Mouse (Mus musculus): Measurements from ENCODE around the gene Figla. TPM values are rescaled to one million over a fixed set of nuclear protein-coding genes. Genes with fewer than 3 reads are reported as not detected.

The Figla gene
- polyA plus RNA-seq, 1 experiment from 2014 or later, result not detected

DNA sequence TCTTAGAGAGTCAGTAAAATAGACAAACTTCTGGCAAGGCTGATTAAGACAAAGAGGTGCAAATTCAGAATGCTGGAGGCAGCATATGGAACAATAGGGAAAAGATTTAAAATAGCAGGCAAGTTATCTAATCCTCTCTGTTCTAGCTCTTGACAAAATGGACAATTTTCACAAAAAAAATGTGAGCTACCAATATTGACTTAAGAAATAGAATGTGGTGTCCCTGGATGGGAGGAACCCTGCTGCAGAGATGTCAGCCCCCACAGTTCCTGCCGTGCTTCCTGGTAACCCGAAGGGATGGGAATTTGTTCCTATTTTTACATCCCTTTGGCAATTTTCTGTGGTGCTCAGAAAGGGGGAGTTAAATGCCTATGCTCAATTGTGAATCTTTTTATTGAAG lies 22.9 kb downstream of the Figla start:
- H3K4me2 ChIP-seq (ENCODE audit: low read length), result no peak overlapping the region
- no peak for ATAC-seq
- H3K27ac ChIP-seq (ENCODE audit: low read depth, low read length), result no peak overlapping the region
- H3K36me3 ChIP-seq (ENCODE audit: control insufficient read depth, insufficient read depth, low read length), result no peaks in the 10 kb centered on the region
- H3K4me3 ChIP-seq (ENCODE audit: low read depth, low read length), result no peak overlapping the region
- 86% methylated on average over 2 of the region's 2 CpGs for WGBS
- H3K27me3 ChIP-seq (replicated peaks; ENCODE audit: control insufficient read depth, insufficient read depth, low read length), result no peaks in the 10 kb centered on the region
- peaks cover 12% of the 10 kb centered on the region for H3K4me1 ChIP-seq (ENCODE audit: control insufficient read depth, insufficient read depth, low read length)
- H3K9me3 ChIP-seq (replicated peaks; ENCODE audit: control insufficient read depth, low read length), result no peaks in the 10 kb centered on the region
- DNase-seq (ENCODE audit: low spot score), result no peak
- no peak overlapping the region for H3K9ac ChIP-seq (ENCODE audit: low read length)

DNA sequence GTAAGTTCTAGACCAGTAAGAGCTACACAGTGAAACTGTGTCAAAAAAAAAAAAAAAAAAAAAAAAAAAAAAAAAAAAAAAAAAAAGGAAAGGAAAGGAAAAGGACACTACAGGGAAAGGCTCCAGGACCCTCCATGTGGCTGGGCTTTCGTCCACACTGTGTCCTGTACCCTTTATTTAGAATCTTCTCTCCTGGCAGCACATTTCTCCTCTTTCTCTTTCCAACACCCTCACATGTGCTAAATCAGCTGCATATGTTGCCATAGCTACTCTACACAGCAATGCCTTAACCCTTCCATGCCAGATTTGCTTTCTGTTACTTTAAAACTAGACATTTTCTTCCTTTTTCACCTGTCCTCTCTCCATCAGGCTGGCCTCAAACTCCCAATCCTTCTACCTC lies 24.2 kb downstream of the Figla start:
- H3K9me3 ChIP-seq (replicated peaks; ENCODE audit: control insufficient read depth, low read length), result no peaks in the 10 kb centered on the region
- H3K27me3 ChIP-seq (replicated peaks; ENCODE audit: control insufficient read depth, insufficient read depth, low read length), result no peaks in the 10 kb centered on the region
- DNase-seq (ENCODE audit: low spot score) (peak; percentile 54), ATAC-seq (peak; percentile 37; the same call in 1 of the 2 replicates)
- H3K4me1 ChIP-seq (ENCODE audit: control insufficient read depth, insufficient read depth, low read length), result peaks cover 12% of the 10 kb centered on the region
- H3K4me2 ChIP-seq (ENCODE audit: low read length), result no peak overlapping the region
- no peaks in the 10 kb centered on the region for H3K36me3 ChIP-seq (ENCODE audit: control insufficient read depth, insufficient read depth, low read length)
- WGBS, result 33% methylated on average over 1 of the region's 1 CpGs
- no peak overlapping the region for H3K9ac ChIP-seq (ENCODE audit: low read length)
- no peak overlapping the region for H3K4me3 ChIP-seq (ENCODE audit: low read depth, low read length)
- H3K27ac ChIP-seq (ENCODE audit: low read depth, low read length), result no peak overlapping the region; the same call in 1 of the 2 replicates

DNA sequence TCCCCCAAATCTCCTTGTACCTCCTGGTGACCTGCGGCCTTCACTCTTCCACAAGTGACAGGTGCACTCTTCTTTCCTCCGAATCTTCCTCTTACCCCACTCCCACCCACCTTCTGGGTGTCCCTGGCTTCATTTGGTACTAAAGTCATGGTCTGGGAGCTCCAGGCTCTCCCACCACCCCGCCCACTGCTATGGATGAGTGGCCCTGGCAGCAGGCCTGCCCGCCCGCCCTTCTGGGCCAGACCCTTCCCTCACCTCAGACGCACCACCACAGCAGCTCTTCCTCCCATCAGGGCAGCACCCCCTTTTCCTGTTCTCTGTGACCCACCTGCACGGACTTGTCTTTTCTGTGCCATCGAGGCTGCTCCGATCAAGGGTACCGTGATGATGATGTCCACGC lies 31.5 kb downstream of the Figla start:
- H3K9ac ChIP-seq (ENCODE audit: low read length), result no peak overlapping the region
- ATAC-seq (no peak), DNase-seq (ENCODE audit: low spot score) (no peak)
- no peak overlapping the region for H3K4me2 ChIP-seq (ENCODE audit: low read length)
- no peak overlapping the region for H3K4me3 ChIP-seq (ENCODE audit: low read depth, low read length)
- no peak overlapping the region for H3K27ac ChIP-seq (ENCODE audit: low read depth, low read length)
- no peaks in the 10 kb centered on the region for H3K27me3 ChIP-seq (replicated peaks; ENCODE audit: control insufficient read depth, insufficient read depth, low read length)
- H3K4me1 ChIP-seq (ENCODE audit: control insufficient read depth, insufficient read depth, low read length), result peaks cover 26% of the 10 kb centered on the region
- 94% methylated on average over 11 of the region's 11 CpGs for WGBS
- H3K9me3 ChIP-seq (replicated peaks; ENCODE audit: control insufficient read depth, low read length), result no peaks in the 10 kb centered on the region
- H3K36me3 ChIP-seq (ENCODE audit: control insufficient read depth, insufficient read depth, low read length), result no peaks in the 10 kb centered on the region

DNA sequence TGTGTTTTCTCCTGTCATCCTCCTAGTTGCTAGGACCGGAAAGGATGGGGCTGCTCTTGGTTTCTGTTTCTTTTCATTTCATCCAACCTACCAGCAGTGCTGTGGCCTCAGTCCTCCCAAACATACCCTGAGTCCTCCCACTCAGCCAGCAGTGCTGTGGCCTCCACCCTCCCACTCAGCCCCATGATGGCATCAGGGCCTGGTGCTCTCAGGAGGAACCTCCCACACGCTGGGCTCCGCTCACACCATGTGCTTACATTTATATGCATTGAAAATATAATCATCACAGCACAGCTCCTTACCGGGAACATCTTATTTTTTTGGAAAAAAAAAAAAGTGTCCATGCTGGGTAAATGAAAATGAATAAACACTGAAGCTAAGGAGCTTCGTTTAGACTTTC lies 32.5 kb downstream of the Figla start:
- 78% methylated on average over 5 of the region's 5 CpGs for WGBS
- DNase-seq (ENCODE audit: low spot score), result no peak
- H3K9me3 ChIP-seq (replicated peaks; ENCODE audit: control insufficient read depth, low read length), result no peaks in the 10 kb centered on the region
- H3K9ac ChIP-seq (ENCODE audit: low read length), result no peak overlapping the region
- no peak overlapping the region for H3K4me2 ChIP-seq (ENCODE audit: low read length)
- H3K4me3 ChIP-seq (ENCODE audit: low read depth, low read length), result no peak overlapping the region
- H3K27me3 ChIP-seq (replicated peaks; ENCODE audit: control insufficient read depth, insufficient read depth, low read length), result no peaks in the 10 kb centered on the region
- H3K27ac ChIP-seq (ENCODE audit: low read depth, low read length), result no peak overlapping the region
- H3K4me1 ChIP-seq (ENCODE audit: control insufficient read depth, insufficient read depth, low read length), result peaks cover 36% of the 10 kb centered on the region
- ATAC-seq, result no peak
- H3K36me3 ChIP-seq (ENCODE audit: control insufficient read depth, insufficient read depth, low read length), result no peaks in the 10 kb centered on the region

DNA sequence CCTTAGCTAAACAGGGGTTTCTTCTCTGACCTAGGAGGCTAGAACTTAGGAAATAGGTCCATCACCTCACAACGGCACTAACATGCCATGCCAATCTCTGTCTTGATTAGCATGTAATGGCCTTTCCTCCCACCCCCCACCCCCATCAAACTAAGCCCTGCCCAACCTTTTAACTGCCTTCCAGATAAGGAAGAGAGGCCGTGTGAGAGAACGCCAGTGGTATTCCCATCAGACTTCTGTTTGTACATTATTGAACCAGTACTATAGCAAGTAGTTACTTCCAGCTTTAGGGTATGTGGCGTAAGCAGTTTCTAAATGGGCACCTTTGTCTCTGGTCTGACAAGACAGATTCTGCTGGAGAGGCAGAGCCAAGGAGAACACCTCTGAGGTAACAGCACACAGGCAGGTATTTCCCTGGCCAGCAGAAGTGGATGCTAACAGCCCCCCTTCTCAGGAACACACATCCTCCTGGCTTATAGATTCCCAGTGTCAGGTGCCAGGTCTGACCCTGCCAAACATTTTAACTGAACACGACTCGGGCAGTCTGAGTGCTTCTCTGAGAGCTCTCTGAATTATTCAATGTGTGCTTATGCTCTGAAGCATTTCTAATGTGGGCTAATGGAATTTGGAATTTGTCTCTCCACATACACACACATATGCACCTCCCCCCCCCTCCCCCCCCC lies 34.8 kb downstream of the Figla start:
- Histone ChIP-seq H3K9me3 (replicated peaks; ENCODE audit: control insufficient read depth, low read length) (no peaks in the 10 kb centered on the region), H3K9ac (ENCODE audit: low read length) (no peak overlapping the region; the same call in 1 of the 2 replicates), H3K4me3 (ENCODE audit: low read depth, low read length) (no peak overlapping the region), H3K27me3 (replicated peaks; ENCODE audit: control insufficient read depth, insufficient read depth, low read length) (no peaks in the 10 kb centered on the region), H3K4me1 (ENCODE audit: control insufficient read depth, insufficient read depth, low read length) (peaks cover 39% of the 10 kb centered on the region), H3K36me3 (ENCODE audit: control insufficient read depth, insufficient read depth, low read length) (no peaks in the 10 kb centered on the region), H3K27ac (ENCODE audit: low read depth, low read length) (peak overlapping the region; percentile 98), H3K4me2 (ENCODE audit: low read length) (no peak overlapping the region)
- WGBS, result 51% methylated on average over 6 of the region's 6 CpGs
- DNase-seq (ENCODE audit: low spot score), result no peak
- ATAC-seq, result no peak

DNA sequence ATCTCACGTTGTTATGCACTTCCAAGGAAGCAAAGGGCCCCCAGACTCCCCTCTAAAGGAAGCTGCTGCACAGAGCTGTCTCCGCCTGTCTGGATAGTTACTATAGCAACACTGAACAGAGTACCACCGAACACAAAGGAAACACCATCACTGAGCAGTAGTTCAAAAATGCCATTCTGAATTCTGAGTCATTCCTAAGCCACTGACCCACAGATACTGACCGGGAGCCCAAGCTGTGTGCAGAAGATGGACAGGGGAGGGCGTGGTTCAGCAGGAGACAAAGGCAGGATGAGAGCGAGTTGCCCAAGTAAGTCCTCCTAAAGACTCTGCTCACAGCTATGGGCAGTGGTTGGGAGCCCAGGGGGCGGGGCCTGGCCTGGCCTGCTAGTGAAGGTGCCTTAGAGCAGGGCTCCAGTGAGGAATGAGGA lies 36.1 kb downstream of the Figla start:
- H3K9ac ChIP-seq (ENCODE audit: low read length), result peak overlapping the region; percentile 55
- no peak overlapping the region for H3K4me3 ChIP-seq (ENCODE audit: low read depth, low read length)
- WGBS, result 3% methylated on average over 7 of the region's 7 CpGs
- no peaks in the 10 kb centered on the region for H3K27me3 ChIP-seq (replicated peaks; ENCODE audit: control insufficient read depth, insufficient read depth, low read length)
- peak overlapping the region; percentile 98 for H3K27ac ChIP-seq (ENCODE audit: low read depth, low read length)
- peaks cover 39% of the 10 kb centered on the region for H3K4me1 ChIP-seq (ENCODE audit: control insufficient read depth, insufficient read depth, low read length)
- ATAC-seq (peak; percentile 82), DNase-seq (ENCODE audit: low spot score) (peak; percentile 84)
- H3K36me3 ChIP-seq (ENCODE audit: control insufficient read depth, insufficient read depth, low read length), result no peaks in the 10 kb centered on the region
- H3K9me3 ChIP-seq (replicated peaks; ENCODE audit: control insufficient read depth, low read length), result no peaks in the 10 kb centered on the region
- H3K4me2 ChIP-seq (ENCODE audit: low read length), result peak overlapping the region; percentile 40

DNA sequence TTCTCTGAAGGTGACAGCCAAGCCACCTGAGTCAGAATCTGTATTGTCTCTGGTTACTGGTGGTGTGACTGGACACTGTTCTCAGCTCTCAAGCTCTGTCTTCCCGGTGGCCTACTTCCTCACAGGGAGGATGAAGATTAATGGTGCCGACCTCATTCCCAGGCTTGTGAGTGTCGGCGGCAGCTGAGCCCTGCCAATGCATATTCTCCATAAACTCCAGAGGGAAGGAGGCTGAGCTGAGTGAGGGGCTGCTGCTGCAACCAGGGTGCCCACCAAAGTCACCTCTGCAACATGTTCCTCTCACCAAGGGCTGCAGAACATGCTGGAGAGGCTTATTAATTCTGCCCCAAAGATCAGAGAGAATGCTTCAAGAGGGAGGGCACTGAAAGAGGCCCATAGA lies 36.6 kb downstream of the Figla start:
- Histone ChIP-seq H3K27me3 (replicated peaks; ENCODE audit: control insufficient read depth, insufficient read depth, low read length) (no peaks in the 10 kb centered on the region), H3K36me3 (ENCODE audit: control insufficient read depth, insufficient read depth, low read length) (no peaks in the 10 kb centered on the region), H3K9me3 (replicated peaks; ENCODE audit: control insufficient read depth, low read length) (no peaks in the 10 kb centered on the region), H3K9ac (ENCODE audit: low read length) (peak overlapping the region; percentile 55), H3K4me2 (ENCODE audit: low read length) (peak overlapping the region; percentile 40), H3K27ac (ENCODE audit: low read depth, low read length) (peak overlapping the region; percentile 98), H3K4me3 (ENCODE audit: low read depth, low read length) (no peak overlapping the region), H3K4me1 (ENCODE audit: control insufficient read depth, insufficient read depth, low read length) (peaks cover 42% of the 10 kb centered on the region)
- peak; percentile 21 for ATAC-seq
- 13% methylated on average over 4 of the region's 4 CpGs for WGBS
- DNase-seq (ENCODE audit: low spot score), result peak; percentile 49

DNA sequence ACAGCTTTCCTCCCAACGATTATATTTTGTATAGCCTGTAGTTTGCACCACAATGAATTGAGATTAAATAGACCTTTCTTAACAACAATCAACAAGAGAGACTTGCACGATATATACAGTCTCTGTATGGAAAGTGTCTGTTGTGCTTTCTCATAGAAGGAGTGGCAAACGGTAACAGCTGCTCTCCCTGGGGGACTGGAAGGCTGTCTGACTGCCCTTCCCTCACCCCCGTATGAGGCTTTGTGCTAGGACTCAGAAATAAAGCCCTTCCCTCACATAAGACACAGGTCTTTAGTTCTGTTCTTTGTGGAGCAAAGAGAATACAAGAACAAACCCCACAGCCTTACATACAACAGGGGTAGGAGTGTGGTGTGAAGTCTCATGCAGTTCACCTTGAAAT lies 37.1 kb downstream of the Figla start:
- H3K36me3 ChIP-seq (ENCODE audit: control insufficient read depth, insufficient read depth, low read length), result no peaks in the 10 kb centered on the region
- H3K27me3 ChIP-seq (replicated peaks; ENCODE audit: control insufficient read depth, insufficient read depth, low read length), result no peaks in the 10 kb centered on the region
- peak; percentile 60 for DNase-seq (ENCODE audit: low spot score)
- H3K4me1 ChIP-seq (ENCODE audit: control insufficient read depth, insufficient read depth, low read length), result peaks cover 46% of the 10 kb centered on the region
- H3K4me3 ChIP-seq (ENCODE audit: low read depth, low read length), result no peak overlapping the region
- H3K9ac ChIP-seq (ENCODE audit: low read length), result peak overlapping the region; percentile 55; the same call in 1 of the 2 replicates
- peak; percentile 47 for ATAC-seq
- WGBS, result under 1% methylated on average over 4 of the region's 4 CpGs
- peak overlapping the region; percentile 98 for H3K27ac ChIP-seq (ENCODE audit: low read depth, low read length)
- H3K4me2 ChIP-seq (ENCODE audit: low read length), result peak overlapping the region; percentile 40
- H3K9me3 ChIP-seq (replicated peaks; ENCODE audit: control insufficient read depth, low read length), result no peaks in the 10 kb centered on the region

DNA sequence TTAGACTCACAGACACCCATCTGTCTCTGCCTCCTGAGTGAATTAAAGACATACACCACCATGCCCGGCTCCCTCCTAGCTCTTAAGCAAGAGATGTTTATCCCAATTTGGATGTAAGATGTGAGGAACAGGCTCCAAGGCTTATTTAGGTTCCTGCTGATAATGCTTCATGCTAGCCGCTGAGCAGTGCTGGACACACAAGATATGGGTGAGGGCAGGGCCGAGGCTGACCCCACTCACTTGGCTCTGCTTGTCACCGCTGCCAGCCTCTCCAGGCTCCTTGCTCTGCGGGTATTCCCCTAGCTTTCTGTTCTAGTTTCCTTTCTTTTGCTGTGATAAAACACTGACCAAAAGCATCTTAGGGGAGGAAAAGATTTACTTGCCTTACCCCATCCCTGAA lies 37.6 kb downstream of the Figla start:
- H3K4me2 ChIP-seq (ENCODE audit: low read length), result no peak overlapping the region; the same call in 1 of the 2 replicates
- ATAC-seq (no peak), DNase-seq (ENCODE audit: low spot score) (peak; percentile 39)
- H3K27ac ChIP-seq (ENCODE audit: low read depth, low read length), result peak overlapping the region; percentile 98
- no peaks in the 10 kb centered on the region for H3K27me3 ChIP-seq (replicated peaks; ENCODE audit: control insufficient read depth, insufficient read depth, low read length)
- no peaks in the 10 kb centered on the region for H3K36me3 ChIP-seq (ENCODE audit: control insufficient read depth, insufficient read depth, low read length)
- H3K4me1 ChIP-seq (ENCODE audit: control insufficient read depth, insufficient read depth, low read length), result peaks cover 47% of the 10 kb centered on the region
- 53% methylated on average over 5 of the region's 5 CpGs for WGBS
- H3K4me3 ChIP-seq (ENCODE audit: low read depth, low read length), result no peak overlapping the region
- H3K9ac ChIP-seq (ENCODE audit: low read length), result peak overlapping the region; percentile 55; the same call in 1 of the 2 replicates
- H3K9me3 ChIP-seq (replicated peaks; ENCODE audit: control insufficient read depth, low read length), result no peaks in the 10 kb centered on the region
